Mouse (Mus musculus): ENCODE data around the gene Tubgcp2. TPM values are rescaled to one million over a fixed set of nuclear protein-coding genes. Genes with fewer than 3 reads are reported as not detected.

The Tubgcp2 gene
- total RNA-seq (2021): 10 to 100 TPM; 34.1 to 35.4 TPM
- long read RNA-seq, transcript Tubgcp2-207 (18 exons, 3,060 nt): major isoform, 27 of 71 reads
- long read RNA-seq, partial matches to known transcripts: 21 of 71 reads
- long read RNA-seq, other reads (novel, unspliced or antisense): 19 of 71 reads

DNA sequence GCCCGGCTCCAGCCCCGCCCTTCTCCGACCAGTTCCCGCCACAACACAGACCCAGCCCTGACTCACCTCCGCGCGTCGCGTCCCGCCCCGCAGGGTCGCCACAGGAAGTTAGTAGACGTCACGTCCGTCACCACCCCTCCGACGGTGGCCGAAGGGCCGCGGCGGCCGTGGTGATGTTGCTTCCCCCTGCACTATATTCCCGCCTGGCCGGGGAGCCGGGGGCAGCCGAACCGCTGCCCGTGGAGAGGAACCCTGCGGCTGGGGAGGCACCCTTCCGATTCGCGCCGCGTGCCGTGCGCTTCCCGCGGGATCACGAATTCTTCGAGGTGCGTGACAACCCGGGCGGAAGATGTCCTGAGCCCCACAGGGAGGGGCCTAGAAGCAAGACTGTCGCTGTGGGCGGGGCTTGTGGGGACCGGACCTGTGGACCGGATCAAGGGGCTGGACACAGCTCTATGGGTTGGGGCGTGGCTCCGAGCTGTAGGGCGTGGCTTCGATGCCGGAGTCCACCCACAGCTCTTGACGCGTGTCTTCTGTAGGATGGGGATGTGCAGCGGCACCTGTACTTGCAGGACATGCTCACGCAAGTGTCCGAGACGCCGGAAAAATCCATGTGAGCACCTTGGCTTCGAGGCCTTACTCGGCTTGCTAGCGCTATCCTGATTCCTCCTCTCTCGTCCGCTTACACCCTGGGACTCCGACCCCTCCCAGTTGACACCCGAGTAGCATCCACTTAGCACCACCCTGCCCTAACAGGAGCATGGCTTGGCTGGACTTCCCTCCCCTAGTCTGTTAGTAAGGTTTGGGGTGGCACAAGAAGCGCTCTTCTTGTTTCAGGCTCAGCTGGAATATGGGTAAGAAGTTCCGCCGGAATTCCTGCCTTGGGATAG is at the start of gene Tubgcp2, which contains the start of gene Zfp511:
Gene Tubgcp2 (minus strand): TSS at position 389 of the 890 bp plus-strand sequence.
Gene Zfp511 (plus strand): TSS at position 111 of the 890 bp plus-strand sequence.
- DNase-seq (ENCODE audit: low spot score in 2 of 2): peak; percentile 89 to 94

DNA sequence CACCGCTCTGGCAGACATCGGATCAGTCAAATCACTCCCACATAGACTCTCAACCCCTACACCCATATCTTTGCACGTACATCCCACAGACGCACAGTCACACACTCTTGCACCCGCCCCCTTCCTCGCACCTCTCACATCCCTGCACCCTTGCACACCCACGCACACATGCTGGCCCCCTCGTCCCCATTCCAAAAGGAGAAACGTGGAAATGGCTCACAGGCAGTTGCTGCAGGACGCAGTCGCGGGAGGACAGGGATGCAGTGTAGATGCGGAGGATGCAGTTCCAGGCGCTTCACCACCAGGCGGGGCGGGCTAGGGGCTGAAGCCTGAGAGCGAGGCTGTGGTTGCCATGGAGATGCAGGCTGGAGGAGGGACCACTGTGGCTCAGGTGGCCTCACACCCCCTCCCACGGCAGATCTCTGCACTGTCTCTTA is 45.8 kb upstream of the Tubgcp2 start, which contains the start of gene Caly:
Gene Caly (minus strand): TSS at position 307 of the 437 bp plus-strand sequence.
- DNase-seq (ENCODE audit: low spot score in 2 of 2): peak; percentile 91 to 94

DNA sequence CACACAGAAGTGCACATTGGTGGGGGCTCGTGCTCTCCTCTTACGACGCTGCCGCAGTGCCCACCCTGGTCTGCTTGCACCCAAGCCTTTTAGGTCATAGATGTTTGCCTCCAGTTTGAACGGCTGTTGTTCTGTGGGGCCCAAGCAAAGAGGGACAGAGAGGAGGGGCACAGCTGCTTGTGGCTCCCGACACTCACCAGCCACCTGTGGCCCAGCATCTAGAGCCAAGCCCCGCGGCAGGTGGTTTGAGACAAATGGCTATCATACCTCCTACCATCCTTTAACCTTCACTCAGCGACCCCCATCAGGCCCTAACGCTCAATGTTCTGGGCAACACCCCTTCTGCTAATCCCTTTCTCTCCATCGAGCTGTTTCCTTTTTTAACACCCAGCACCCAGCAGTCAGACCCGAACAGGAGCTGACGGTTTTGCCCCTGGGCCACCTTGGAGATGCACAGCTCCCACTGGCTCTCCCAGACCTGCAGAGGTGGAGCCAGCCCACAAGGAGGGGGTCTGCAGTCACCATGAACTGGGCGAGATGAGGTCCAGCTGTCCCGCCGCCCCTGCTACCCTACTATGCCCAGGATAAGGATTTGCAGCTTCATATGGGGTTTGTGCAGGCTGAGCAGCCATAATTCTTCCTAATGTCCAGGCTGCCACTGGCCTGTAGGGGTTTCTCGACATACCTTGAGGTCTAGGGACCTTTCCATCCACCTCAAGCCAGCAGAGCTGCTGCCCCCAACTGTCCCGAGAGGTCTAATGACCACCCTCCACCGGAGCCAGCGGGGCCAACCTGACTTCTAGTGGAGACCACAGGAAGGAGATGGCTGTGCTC is 45.2 kb upstream of the Tubgcp2 start:
- peak; percentile 39 to 61 for DNase-seq (ENCODE audit: low spot score in 2 of 2)

DNA sequence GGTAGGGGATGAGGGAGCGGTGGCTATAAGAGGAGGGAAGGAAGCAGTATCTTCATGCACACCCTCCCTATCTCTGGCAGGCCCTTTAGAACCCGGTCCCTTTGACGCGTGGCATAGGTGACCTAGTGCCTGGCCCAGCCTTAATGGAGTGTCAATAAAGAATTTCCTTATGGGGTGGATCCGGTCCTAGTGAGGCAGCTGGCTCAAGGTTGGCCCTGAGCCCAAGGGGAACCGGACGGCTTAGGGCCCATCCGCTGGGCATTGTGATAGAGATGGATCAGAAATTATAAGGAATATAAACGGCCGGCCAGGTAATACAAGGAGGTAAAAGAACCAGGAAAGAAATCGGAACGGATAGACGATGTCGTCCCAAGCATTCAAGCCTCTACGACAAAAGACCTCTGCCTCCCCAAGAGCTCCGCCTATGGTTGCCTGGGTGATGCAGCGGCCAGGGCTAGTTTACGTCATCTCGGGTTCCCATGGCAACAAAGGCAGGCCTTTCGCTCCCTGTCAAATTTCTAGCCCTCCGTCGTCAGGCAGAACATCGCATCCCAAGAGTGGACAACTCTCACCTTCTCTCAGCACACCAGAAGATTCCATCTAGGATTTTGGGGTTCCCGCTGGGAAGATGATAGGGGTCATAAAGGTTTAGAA is 44.2 kb upstream of the Tubgcp2 start:
- DNase-seq (ENCODE audit: low spot score in 2 of 2): peak; percentile 92 to 95

GRCm38 (mm10) chr7:140078711-140079110 is 42.2 kb upstream of the Tubgcp2 start:
- DNase-seq (ENCODE audit: low spot score in 2 of 2): peak; percentile 64 to 79

DNA sequence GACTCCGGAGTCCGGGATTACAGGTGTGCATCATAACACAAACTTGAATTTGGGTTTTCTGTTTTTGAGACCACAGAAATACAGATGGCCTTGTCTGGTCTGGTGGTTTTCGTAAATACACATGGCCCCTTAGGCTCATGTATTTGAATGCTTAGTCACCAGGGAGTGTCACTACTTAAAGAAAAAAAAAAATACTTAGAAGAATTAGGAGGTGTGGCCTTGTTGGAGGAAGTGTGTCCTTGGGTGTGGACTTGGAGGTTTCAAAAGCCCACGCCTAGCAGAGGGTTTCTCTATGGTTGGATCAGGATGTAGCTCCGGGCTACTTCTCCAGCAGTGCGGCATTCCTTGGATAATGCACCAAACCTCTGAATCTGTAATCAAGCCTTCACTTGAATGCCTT is 41.2 kb upstream of the Tubgcp2 start:
- DNase-seq (ENCODE audit: low spot score in 2 of 2): no peak

- no peak for DNase-seq (ENCODE audit: low spot score in 2 of 2)
Measured at GRCm38 (mm10) chr7:140070042-140070711, 33.7 kb upstream of the Tubgcp2 start.

DNA sequence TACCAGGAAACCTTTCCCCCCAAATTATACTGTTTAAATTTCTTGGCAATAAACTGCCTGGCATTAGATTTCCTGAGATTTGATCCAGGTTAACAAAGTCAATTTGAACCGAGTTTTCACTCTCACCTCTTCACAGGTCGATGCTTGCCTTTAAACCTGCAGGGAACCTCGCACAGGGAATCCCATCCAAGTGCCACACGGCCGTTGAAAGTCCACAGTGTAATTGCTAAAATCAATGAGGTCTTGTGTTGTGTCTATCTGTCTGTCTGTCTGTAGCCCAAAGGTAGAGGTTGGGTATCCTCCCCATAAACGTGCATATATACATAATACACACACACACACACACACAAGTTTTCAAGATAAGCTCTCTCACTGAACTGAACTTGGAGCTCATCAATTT is 30.9 kb upstream of the Tubgcp2 start:
- DNase-seq (ENCODE audit: low spot score in 2 of 2): no peak

- DNase-seq (ENCODE audit: low spot score in 2 of 2): peak in 1 of 2 experiments; percentile 85
Measured at GRCm38 (mm10) chr7:140063092-140063491, 26.6 kb upstream of the Tubgcp2 start.

DNA sequence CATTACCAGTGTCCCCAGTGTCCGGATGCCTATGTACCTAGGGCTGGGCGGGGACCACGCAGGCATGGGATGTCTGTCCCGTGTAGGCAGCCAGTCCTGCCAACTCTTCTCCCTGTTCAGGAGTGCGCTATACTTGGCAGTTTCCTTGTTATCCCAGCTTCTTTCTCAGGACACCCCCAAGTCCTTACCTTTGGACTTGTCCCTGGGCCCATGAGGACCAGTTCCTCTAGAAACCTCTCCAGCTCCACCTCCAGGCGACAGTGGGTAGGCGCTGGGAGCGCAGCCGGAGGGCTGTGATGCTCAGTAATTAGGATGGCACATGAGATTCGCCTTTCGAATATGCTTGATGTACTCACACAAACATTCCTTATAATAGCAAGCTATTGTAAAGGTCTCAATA is 25.8 kb upstream of the Tubgcp2 start:
- peak in 1 of 2 experiments; percentile 34 for DNase-seq (ENCODE audit: low spot score in 2 of 2)

- no peak for DNase-seq (ENCODE audit: low spot score in 2 of 2)
Measured at GRCm38 (mm10) chr7:140061832-140062130, 25.3 kb upstream of the Tubgcp2 start.

GRCm38 (mm10) chr7:140060936-140061831 is 24.7 kb upstream of the Tubgcp2 start:
- no peak for DNase-seq (ENCODE audit: low spot score in 2 of 2)

DNA sequence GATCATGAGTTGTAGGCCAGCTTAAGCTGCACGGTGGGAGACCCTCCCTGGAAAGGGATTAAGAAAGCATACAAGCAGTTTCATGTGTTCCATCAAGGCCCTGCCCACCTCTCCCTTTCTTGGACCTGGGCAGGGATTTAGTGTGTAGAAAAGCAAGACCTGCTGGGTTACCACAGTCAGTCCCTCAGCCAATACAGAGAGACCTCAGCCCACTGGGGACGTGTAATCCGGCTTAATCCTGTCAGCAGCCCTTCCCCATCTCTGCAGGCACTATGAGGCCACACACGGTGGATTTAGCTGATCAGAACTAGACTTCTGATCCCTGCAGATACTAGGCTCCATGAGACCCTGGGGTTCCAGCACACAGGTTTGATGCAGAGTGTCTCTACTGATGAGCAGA is 23.1 kb upstream of the Tubgcp2 start:
- DNase-seq (ENCODE audit: low spot score in 2 of 2): no peak

GRCm38 (mm10) chr7:140058528-140058927 is 22.1 kb upstream of the Tubgcp2 start:
- no peak for DNase-seq (ENCODE audit: low spot score in 2 of 2)

GRCm38 (mm10) chr7:140057413-140058407 is 21.2 kb upstream of the Tubgcp2 start:
- DNase-seq (ENCODE audit: low spot score in 2 of 2): no peak

DNA sequence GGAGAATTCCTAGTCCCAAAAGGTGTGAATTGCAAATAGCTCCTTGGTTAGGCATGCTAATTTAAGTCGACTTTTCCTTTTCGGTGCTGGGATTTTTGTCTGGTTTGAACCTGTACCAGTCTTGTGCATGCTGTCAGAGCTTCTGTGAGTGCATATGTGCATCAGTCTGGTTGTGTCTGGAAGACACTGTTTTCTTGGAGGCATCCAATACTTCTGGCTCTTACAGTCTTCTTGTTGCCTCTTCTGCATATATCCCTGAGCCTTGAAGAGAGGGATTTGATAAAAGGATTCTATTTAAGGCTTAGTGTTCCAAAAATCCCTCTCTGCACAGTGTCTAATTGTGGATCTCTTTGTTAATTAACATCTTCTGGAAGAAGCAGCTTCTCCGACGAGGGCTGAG is 17.7 kb upstream of the Tubgcp2 start:
- DNase-seq (ENCODE audit: low spot score in 2 of 2): peak; percentile 36 to 77

DNA sequence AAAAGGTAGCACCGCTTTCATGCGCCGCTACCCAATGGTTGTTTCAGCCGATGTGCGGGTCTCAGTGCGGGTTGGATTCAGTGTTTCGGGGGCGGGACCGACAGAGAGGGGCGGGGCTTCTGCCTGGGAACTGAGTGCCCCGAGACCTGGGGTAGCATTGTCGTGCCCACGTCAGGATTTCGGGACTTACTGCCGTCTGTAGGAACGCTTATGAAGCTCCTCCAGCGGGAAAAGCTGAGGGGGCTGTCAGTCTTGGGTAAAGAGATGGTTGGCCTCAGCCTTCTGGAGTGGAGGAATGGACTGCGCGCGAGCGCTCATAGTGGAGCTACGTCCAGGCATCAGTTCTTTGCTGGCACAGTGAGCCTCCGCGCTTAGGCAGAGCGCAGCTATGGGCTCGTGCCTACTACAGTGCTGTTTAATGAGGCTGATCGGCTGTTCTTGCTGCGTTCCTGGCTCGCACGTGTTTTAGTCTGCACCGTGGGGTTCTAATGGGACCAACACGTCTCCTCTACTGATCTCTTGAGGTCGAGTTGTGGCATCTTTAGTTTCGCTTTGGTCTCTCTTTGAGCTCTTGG is 12.7 kb upstream of the Tubgcp2 start:
- no peak for DNase-seq (ENCODE audit: low spot score in 2 of 2)

Measured in layer of hippocampus, adult 18-20 months (tissue).